Mouse (Mus musculus): ENCODE measurements around the gene Gng5.

The Gng5 gene

DNA sequence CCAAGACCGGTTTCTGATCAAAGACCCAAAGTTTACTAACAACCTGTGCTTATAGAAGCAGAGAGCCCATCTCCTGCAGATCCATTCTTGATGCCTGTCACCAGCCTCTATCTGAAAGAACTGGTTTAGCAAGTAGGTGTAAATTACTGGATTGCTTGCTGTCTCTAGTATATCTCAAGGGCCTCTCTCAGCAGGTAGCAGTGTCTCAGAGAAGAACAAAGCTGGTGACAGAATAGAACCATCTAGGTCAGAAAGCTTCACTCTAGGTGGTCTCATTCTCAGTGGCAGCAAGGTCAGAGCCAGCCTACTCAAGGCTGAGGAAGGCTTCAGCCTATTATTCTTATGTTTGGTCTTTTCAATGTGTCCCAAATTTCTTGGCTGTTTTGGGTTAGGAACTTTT lies 44.0 kb downstream of the Gng5 start:
- no peak for DNase-seq

DNA sequence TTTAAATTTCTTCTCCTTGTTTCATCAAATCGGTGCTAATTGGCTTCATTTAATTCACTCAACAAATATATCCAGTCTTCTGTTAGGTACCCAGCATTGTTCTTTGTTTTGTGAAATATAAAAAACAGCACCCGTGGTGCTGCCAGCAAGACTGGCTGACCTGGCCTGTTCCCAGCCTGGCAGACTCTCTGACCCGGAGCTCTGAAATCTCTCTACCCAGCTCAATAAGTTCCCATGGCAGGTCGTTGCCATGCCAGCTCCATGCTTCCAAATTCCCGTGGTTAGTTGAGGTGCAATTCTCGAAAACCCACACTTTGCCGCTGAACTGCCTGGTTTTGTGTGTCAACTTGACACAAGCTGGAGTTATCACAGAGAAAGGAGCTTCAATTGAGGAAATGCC lies 55.2 kb downstream of the Gng5 start:
- no peak for DNase-seq

Data from cerebellum, adult 18-20 months (tissue).